Mouse (Mus musculus) MEL-GATA-1-ER (cell line): Measurements from ENCODE around the gene Camta1.
A peak's percentile ranks its signal among the peaks of the same experiment; 100 is the strongest.

ENCODE experiments used
- DNase-seq: peaks from one replicate; pipeline ENCODE4 v3.0.0-alpha.2; 2012; ENCODE audit warnings: low read depth; ENCODE audit errors: extremely low read depth

Gene Camta1

DNA sequence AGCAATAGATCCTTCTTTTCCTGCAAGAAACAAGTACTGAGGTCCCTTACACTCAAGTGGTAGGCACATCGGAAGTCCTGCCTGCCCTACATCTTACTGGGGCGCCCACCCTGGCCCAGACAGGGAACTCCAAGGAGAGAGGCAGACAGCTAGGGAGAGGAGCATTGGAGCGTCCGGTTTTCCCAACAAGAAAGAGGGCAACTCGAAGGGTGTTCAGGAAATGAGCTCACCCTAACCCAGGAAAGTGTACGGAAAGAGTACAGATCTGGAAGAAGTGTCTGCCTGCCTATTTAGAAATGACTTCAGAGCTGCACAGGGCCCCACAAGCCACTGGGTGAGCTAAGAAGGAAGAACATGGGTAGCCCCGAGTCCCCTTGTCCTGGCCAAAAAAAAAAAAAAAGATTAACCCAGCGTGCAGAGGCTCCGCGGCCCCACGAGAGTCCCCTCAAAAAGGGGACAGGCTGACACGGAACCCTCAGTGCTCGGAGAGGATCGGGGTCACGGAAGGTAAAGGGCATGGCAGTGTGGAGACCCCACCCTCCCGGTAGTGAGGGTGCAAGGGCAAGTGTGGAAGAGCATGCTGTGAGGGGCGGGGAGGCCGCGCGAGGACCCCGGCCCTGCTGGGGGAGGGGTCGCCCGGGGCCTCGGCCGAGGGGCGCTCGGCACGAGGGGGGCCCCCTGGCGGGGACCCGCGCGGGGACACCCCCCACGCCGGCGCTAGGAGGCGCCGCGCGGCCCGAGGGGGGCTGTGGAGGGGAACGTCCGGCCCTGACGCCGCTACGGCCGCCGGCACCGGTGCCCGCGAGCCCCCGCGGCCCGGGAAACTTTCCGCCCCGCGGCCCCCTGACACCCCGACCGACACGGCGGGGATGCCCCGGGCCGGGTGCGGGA is 990 bp downstream of the Camta1 start:
- peak; percentile 36 for DNase-seq

DNA sequence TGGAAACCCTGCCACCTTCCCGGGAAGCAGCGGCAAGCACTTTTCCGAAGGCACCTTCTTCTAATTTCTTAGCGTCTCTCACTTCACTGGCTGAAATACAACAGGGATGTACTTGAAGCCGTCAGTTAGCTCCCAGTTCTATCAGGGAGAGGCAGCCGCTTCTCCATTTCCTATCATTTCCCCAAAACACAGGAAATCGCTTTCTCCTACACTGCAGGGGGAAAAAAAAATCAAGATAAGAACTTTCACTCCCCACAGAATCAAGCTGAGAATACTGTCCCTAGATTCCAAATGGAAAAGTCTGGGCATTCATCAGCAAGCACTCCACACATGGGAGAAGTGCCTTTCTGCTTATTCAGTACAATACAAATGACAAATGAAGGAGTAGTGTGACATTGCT is 2.4 kb downstream of the Camta1 start:
- peak; percentile 68 for DNase-seq

DNA sequence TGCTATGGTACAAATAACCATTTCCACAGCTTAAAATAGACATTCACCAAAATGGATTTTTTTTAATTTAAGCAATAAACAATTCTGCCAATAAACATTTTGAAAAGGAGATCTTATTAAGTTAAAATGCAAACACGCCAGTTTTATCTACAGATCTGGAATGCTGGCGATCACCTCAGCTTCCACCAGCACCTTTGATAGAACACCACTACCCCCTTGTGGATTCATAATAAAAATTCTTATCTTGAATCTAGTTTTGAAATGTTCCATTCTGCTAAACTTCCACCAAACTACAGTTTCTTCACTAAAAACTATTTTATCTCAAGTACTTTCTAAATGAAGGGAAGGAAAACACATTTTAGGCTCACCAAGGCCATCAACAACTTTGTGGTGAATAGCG is 7.7 kb downstream of the Camta1 start:
- no peak for DNase-seq

DNA sequence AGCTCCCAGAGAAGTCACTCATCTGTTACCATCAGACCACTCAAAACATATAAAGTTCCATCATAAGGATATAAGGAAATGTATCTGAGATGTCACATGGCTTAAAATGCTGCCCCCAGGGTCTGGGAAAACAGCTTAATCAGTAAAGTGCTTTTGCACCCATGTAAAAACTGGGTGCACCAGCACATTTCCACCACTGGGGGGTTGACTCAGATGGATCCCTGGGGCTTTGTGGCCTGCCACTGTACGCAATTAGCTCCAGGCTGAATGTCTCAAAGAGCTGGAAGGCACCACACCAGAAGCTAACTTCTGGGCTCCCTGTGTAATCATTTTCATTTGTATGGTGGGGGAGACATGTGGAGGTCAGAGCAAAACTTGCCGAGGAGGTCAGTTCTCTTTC is 10.5 kb downstream of the Camta1 start:
- DNase-seq: no peak

DNA sequence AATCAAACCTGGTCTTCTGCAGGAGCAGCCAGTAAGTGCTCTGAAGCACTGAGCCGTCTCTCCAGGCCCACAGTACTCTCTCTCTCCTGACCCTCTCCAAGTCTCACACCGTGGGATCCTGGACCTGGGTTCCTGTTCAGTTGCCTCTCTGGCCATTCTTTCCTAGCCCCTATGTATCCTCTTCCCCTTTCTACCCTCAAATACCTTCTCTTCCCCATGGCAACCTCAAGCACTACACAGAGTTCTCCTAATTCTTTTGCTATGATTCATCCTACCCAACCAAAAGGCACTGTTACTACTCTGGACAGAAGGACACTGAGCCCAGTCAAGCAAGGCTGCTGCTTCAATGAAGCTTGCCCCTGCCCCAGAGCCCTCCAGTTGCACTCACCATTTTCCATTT is 19.1 kb downstream of the Camta1 start:
- no peak for DNase-seq

DNA sequence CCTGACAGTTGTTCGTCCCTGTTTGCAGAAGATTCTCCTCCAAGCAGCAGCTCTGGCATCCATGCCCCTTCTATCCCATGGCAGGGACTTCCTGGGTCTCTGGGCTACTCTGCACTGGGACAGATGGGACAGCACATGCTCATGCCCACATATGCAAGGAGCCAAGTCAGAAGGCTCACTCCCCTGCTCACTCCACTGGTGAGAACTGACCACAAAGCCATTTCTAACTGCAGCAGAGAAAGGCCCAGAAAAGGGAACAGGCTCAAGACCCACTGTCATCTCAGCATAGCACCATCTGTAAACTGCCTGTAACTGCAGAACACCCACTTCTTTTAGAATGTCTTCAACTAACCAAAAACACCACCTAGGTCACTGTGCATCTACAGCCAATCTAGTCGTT is 23.2 kb downstream of the Camta1 start:
- no peak for DNase-seq

DNA sequence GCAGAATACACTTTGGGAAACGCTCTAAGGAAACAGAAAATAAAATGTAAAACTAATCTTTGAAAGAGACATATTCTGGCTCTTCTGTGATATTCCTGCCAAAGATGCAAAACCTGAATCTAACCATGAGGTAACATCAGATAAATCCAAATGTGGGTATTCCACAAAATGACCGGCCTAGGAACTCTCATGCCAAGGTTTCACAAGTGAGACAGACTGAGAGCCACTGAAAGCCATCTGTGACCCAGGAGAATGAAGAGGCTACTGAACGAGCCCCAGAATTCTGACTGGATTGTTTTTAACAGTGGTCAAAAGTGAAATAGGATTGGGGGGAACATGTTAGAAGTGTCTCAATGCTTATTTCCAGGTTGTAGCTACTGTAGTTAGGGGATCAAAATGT is 25.8 kb downstream of the Camta1 start:
- DNase-seq: no peak

DNA sequence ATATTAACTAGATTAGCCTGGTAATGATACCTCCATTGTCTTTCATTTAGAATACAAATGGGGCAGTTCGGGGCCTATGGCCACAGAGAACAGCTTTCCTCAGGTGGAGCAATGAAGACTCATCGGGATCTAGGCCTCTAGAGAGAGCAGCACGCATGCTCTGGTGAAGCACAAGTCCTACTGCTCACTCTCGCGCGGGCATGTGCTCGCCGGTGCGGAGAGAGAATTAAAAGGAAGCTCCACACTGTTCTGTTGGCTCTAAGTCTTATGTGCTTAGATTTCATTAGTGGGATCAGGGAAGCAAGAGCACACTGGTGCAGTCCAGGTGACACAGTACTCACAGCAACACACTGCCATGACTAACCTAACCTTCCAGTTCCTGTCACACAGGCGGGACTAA is 27.1 kb downstream of the Camta1 start:
- DNase-seq: no peak

DNA sequence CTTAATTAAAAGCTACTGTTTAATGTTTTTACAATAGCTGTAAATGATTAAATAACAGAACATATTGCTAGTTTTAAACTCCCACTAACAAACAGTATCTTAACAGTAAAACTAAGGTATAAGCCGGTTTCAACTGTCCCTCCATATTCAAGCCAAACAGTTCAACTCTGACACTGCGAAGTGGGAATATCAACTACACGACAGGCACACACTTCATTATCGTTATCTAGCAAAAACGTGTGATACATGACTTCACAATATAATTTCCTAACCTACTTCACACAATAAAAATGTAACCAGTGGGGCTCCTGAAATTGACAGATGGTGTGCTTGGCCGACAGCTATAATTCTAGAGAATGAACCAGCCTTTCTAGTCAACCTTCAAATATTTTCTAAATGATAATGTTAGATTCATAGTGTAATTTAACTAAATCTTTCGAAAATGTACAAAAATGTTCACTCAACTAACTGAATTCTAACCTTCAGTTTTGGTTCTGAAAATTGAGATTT is 27.7 kb downstream of the Camta1 start:
- DNase-seq: no peak

DNA sequence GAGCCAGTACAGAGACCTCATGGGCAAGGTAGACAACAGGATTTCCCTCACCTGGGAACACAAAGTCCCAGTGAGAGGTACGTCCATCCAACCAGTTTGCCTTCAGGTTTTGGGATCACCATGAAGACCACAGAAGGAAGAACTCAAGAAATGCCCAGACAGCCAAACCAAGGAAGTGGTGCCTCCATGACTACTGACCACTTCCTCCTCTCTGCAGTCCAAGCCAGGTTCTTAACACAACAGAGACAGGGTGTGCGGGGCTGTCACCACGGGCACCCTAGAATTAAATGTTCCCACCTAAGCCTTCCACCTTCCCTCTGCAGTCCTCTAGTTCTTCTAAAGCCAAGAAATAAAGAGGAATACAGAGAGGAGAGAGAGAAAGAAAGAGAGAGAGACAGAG is 33.8 kb downstream of the Camta1 start:
- no peak for DNase-seq

DNA sequence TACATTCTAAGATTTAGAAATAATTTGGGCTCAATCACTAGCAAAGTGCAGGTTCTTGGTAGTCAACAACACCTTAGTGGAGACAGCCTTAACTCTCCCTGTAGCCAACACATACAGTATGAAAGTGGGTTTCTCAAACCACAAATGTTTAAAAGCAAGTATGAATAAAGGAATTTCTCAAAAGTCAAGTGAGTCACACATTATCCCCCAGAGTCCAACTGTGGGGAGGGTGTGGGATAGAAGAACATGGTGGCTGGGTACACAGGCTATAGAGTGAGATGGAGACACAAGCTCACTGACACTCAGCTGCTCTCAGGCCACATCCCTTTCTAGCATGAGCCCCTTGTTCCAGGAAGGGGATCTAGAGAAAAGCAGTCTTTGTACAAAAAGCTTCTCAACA is 34.3 kb downstream of the Camta1 start:
- DNase-seq: no peak

DNA sequence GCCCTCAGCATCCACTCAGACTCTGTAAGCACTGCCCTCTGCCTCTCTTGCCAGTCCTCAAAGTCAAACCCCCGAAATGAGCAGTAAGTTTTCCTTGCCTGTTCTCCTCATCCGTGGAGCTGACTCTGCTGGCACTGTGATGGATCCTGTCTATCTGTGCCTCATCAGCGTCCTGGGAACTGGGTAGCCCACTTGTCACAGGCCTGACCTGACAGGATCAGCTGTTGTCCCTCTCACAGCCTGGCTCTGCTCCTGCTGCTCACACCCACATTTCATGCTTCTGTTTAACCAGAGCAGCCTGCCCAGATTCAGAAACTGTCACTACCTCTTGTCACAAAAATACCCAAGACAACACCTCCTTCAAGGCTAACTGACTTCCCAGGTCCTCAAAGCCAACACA is 37.7 kb downstream of the Camta1 start:
- DNase-seq: no peak

DNA sequence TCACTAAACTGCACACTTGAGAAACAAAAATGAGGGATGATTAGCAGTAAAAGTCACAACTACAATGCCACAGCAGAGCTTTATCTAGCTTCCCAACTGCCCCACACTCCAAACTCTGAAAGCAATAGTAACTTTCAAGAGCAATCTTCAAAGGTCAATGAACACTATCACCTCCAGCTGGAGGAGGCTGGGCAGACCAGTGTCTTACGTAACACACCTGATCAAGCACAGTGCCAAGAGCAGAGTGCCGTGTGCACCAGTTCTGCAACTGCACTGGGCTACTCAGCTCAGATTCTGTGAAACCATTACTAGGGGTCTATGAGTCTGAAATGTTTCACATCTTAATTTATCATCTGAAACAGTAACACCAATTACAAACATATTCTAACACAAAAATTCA is 38.7 kb downstream of the Camta1 start:
- DNase-seq: no peak

DNA sequence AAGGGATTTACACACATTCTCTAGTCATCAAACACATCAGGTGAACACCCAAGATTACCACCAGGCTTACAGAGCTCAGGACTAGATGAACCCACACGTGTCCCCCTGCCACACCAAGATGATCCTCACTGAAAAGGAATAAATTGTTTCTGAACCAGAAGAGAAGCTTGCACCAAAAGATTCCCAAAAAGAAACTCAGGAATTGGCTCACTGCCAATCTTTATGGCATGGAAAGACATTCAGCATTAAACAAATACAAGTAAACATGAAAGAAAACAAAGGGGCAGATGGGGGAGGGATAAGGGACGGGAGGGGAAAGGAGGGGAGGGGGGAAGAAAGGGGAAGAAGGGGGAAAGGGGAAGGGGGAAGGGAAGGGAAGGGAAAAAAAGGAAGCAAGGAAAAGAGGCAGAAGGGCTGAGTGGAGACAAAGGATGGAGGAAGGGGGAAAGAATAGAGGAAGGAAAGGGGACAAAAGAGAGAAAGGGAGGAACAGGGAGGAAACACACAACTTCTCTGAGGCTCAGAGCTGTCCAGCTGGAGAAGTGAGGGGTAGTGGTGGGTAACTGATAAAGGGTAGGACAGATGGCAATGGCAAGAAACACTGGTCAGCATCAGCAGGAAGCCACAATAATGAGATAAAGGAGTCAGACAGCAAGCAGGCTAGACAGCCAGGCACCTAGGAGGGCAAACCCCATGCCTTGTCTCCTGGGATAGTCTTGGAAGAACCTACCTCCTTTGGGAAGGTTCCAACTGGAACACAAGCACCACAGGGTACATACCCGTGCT is 43.5 kb downstream of the Camta1 start:
- DNase-seq: peak; percentile 43

DNA sequence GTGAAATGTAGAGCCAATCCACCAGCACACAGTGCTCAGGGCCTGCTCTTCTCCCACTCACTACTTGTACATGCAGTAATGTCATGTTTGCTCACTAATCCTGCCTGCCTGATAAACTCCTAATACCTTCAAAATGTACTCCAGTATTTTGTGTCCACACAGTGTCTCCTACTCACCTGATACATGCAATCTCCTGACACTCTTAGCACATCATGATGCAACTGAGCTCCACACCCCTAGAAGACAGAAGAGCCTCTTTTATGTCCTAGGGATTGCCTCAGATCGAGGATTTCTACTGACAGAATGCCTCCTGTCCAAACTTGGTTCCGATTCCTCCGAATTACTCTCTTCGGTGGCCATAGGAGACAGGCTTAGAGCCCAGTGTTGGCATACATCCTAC is 48.0 kb downstream of the Camta1 start:
- no peak for DNase-seq

DNA sequence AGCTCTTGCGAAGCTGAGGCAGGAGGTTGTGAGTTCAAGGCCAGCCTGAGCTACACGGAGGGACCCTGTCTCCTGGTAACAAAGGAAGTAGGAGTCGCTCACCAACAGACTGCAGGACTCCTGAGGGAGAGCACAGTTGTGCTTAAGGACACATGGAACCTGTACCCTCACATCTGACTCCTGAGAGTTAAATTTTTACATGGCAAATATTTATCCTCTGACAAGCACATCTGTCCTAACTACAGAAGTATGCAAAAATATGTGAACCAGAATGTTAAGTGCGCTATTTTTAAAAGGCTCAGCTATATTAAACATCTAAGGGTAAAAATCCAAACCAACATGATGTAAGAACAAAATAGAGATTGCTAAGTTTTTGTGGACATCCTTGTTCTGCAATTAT is 56.0 kb downstream of the Camta1 start:
- no peak for DNase-seq

DNA sequence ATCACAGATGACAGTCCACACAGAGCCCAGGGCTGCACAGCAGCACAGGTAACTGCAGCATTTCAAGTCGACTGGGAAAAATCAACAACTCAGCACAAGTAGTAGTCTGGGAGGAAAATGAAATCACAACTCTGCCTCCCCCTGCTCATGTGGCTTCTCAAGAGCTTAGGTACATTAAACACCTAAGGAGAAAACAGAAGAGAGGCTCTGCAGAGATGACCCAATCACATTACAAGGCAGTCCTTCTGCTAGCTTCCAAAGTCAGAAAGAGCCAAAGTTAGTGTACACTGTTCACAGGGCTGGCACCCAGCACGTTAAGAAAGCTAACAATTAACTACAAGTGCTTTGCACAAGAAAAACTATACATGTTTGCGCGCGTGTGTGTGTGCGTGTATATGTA is 56.6 kb downstream of the Camta1 start:
- DNase-seq: no peak

DNA sequence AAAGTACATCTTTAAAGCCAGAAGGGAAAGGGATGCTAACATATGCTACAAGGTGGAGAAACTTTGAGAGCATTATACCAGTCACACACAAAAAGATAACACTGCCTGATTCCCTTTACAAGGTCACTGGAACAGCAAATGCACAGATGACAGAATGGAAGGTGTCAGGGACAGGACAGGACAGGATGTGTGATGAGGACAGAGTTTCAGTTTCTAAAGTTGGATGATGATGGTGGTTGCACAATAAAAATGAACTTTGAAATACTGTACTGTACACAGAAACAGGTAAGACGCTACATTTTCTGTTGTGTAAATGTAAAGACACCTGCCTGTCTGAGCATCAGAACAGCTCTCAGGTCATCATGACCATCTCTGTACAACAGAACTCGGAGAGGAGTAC is 57.5 kb downstream of the Camta1 start:
- no peak for DNase-seq

DNA sequence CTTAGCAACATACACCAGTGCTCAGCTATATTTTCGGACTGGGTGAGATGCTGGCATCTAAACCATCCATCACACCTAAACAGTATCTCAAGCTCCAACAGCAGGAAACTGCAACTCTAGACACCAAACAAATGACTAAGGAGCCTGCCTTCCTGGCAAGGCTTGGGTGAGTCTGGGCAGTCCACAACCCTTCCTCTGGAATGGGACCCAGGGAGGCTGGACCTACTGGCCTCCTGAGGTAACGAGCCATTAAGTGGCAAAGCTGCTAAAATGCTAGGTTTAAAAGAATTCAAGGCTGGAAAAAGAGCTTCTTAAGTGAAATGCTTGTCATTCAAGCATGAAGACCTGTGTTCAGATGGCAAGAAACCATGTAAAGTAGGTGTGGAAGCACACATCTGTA is 63.0 kb downstream of the Camta1 start:
- DNase-seq: no peak

DNA sequence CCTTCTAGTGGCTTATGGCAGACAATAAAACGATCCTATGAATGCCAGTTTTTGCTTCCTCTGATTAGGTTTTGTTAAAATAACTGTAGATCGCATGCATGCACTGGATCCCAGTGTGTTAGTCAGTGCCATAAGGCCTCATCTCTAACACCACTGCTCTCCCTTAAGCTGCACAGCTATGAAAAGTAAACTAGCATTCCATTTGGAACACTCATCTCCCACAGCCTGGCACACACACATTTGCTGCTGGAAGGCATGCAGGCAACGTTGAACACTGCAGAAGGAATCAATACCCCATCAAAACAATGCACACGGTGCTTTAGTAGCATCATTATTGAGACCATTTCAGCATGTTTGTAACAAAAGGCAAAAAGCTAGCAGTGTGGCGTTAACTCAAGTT is 68.0 kb downstream of the Camta1 start:
- DNase-seq: no peak

DNA sequence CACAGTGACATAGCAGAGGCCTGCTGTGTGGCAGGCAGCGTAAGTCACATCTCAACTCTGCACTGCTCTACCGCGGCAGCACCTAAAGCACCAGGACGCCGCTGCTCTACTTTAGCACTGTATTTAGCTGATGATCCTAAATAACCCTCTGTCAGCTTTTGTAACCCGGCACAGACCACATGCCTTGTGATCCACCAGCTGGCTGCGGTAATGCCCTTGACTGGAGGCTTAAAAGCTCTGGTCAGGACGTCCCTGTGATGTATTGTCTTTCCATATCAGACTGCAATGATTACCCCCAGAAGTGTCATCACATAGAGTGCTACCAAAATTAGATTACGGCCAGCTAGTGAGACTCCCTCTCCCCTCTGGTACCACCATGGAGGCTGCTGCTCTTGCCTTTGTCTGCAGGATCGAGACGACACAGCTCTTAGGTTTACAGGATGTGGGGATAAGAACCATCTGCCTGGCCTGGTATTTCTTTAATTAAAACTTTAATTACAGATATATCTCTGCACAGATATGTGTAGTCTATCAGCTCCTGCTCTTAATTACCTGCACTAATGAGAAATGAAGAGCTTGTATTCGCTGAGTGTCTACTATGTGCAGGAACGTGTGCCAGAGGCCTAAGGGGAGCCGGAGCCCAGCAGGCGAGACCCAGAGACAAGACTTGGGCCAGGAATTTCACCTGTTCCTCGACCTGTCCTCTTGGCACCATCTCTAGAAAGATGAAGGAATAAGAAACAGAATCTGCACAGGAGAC is 74.5 kb downstream of the Camta1 start:
- no peak for DNase-seq

DNA sequence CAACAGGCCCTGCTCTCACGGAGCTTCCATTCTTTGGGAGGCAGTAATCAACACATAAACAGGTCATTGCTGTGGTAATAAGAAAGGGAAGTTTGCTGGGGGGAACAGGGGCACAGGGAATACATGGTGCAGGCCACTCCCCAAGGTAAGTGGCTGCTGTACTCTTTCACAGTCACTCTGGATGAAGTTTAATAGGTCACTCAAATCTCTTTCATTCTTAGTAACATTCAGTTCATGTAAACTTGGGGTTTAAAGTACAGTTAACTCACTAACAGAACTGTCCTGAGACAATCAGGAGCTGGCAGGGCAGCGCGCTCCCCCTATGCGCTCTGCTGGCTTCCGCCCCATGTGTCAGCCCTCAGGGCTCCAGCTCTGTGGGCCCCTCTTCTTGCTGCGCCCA is 81.2 kb downstream of the Camta1 start:
- DNase-seq: no peak
